In the genomic region with DNA sequence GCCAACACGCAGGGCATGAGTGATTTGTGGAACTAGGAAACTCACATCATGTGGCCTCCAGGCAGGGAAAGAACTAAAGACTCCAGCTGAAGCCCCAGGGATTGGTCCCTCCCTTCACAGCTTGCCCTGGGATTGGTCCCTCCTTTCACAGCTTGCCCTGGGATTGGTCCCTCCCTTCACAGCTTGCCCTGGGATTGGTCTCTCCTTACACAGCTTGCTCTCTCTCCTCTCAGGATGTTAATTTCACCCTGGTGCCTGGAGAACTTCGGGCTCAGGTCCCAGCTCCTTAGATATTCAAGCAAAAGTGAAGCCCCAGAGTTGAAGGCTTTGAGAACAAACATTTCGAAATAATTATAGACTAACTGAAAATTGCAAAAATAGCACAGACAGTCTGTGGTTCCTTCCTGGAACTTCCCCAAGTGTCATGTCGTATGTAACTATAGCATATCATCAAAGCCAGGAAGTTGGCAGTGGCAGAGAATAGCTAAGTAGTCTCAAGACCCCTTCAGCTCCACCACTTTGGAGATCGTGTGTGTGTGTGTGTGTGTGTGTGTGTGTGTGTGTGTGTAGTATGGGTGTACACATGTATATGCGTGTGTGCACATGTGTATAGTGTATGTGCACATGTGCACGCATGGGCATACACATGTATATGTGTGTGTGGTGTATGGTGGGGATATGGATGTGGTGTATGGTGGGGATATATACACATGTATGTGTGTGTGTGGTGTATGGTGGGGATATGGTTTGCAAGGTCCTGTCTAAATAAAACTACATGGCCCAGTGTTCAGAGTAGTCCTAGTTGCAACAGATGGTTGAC, we compare ENCODE assay signal across 9 mouse cellular contexts. TPM values are rescaled to one million over a fixed set of nuclear protein-coding genes. Genes with fewer than 3 reads are reported as not detected.
A peak's percentile ranks its signal among the peaks of the same experiment; 100 is the strongest.
DNase-seq lines count a peak whose midpoint lies in the region; ATAC-seq lines count a peak whose summit lies in the region.
"Had no signal": no experiment of that assay in that cellular context is flagged by ENCODE, and none has a peak within 500 bp of the region (broad histone marks: within the 10 kb centered on the region; RNA-seq: fewer than 3 reads in every experiment).

No protein-coding gene starts in this region.

- no peaks in the 10 kb centered on the region for H3K4me1 ChIP-seq in stomach, embryonic 16.5 days (ENCODE audit: control insufficient read depth, insufficient read depth, low read length)

- H3K27me3 ChIP-seq in stomach, embryonic 16.5 days (ENCODE audit: control insufficient read depth, insufficient read depth, low read length), result no peaks in the 10 kb centered on the region

- DNase-seq in gastrocnemius, adult 18-20 months (ENCODE audit: low spot score), result peak; percentile 19
- no peak for DNase-seq in gastrocnemius, postnatal 10 days
- DNase-seq in MEL-GATA-1-ER (ENCODE audit: extremely low read depth, low read depth), result peak; percentile 50
- peak; percentile 28 to 49 for DNase-seq in layer of hippocampus, postnatal 10 days (ENCODE audit: low spot score in 2 of 2)
- peak; percentile 76 for DNase-seq in lung, postnatal 10 days
- no peak for DNase-seq in cerebellum, postnatal 36 days

- H3K9me3 ChIP-seq in stomach, embryonic 16.5 days (replicated peaks; ENCODE audit: control insufficient read depth, low read length), result no peaks in the 10 kb centered on the region

- H3K4me3 ChIP-seq in stomach, embryonic 16.5 days (replicated peaks; ENCODE audit: low read length), result no peak overlapping the region

- ATAC-seq in frontal cortex, adult (ENCODE audit: low TSS enrichment), result peak; percentile 99
- peak; percentile 66 for ATAC-seq in stomach, embryonic 16.5 days (ENCODE audit: insufficient read depth, low FRiP score)

- no peak overlapping the region for H3K9ac ChIP-seq in stomach, embryonic 16.5 days (ENCODE audit: low read length)

- H3K4me2 ChIP-seq in stomach, embryonic 16.5 days (ENCODE audit: low read depth, low read length), result no peak overlapping the region

- 53% methylated on average over 7 of the region's 7 CpGs for WGBS in stomach, embryonic 16.5 days

- no peak overlapping the region for H3K27ac ChIP-seq in stomach, embryonic 16.5 days (ENCODE audit: low read length)

- no peaks in the 10 kb centered on the region for H3K36me3 ChIP-seq in stomach, embryonic 16.5 days (ENCODE audit: control insufficient read depth, insufficient read depth, low read length)

RNA-seq across cellular contexts. Expression of a gene that starts 17.6 kb away (rescaled TPM):
- total RNA-seq in gastrocnemius, adult 18-20 months (2021), result not detected
- not detected for total RNA-seq in gastrocnemius, postnatal 10 days (2021)
- 1 to 10 TPM; 1.9 to 3.2 TPM for total RNA-seq in layer of hippocampus, postnatal 10 days (2021)
- 0.14 TPM in 1 of 2 replicates, not detected in the other for polyA plus RNA-seq in stomach, embryonic 16.5 days (2015; fragmentation: Nextera tagmentation; extraction: Ambion mirVana)
- total RNA-seq: gastrocnemius, postnatal 4 days had no signal

RNA-seq across cellular contexts. Expression of a gene that starts 19.8 kb away (rescaled TPM):
- under 1 TPM; 0.26 to 0.80 TPM for total RNA-seq in gastrocnemius, adult 18-20 months (2021)
- 1 to 10 TPM in 1 of 2 experiments, under 1 TPM in 1; 0.80 to 1.2 TPM for total RNA-seq in gastrocnemius, postnatal 10 days (2021)
- total RNA-seq in layer of hippocampus, postnatal 10 days (2021), result under 1 TPM; 0.20 to 0.48 TPM
- 3.2 and 3.7 TPM in 2 replicates for polyA plus RNA-seq in stomach, embryonic 16.5 days (2015; fragmentation: Nextera tagmentation; extraction: Ambion mirVana)

RNA-seq across cellular contexts. Expression of a gene that starts 43.7 kb away (rescaled TPM):
- total RNA-seq in gastrocnemius, adult 18-20 months (2021), result 1 to 10 TPM; 6.6 to 7.4 TPM
- total RNA-seq in gastrocnemius, postnatal 10 days (2021), result 10 to 100 TPM in 1 of 2 experiments, 1 to 10 TPM in 1; 6.0 to 10.7 TPM
- 10 to 100 TPM; 38.5 to 38.9 TPM for total RNA-seq in layer of hippocampus, postnatal 10 days (2021)
- 21.2 TPM in 2 replicates for polyA plus RNA-seq in stomach, embryonic 16.5 days (2015; fragmentation: Nextera tagmentation; extraction: Ambion mirVana)

Comparison
In these comparisons a context has a peak if more than half of its experiments do, and no peak if none do; other contexts are left out.
1. DNase-seq: peak in gastrocnemius, adult 18-20 months (single experiment), MEL-GATA-1-ER (single experiment), layer of hippocampus, postnatal 10 days (2 of 2) and lung, postnatal 10 days (single experiment); none in gastrocnemius, postnatal 10 days (single experiment) and cerebellum, postnatal 36 days (0 of 2).